Mouse (Mus musculus): ENCODE measurements around the gene Arhgap5.

Gene Arhgap5

DNA sequence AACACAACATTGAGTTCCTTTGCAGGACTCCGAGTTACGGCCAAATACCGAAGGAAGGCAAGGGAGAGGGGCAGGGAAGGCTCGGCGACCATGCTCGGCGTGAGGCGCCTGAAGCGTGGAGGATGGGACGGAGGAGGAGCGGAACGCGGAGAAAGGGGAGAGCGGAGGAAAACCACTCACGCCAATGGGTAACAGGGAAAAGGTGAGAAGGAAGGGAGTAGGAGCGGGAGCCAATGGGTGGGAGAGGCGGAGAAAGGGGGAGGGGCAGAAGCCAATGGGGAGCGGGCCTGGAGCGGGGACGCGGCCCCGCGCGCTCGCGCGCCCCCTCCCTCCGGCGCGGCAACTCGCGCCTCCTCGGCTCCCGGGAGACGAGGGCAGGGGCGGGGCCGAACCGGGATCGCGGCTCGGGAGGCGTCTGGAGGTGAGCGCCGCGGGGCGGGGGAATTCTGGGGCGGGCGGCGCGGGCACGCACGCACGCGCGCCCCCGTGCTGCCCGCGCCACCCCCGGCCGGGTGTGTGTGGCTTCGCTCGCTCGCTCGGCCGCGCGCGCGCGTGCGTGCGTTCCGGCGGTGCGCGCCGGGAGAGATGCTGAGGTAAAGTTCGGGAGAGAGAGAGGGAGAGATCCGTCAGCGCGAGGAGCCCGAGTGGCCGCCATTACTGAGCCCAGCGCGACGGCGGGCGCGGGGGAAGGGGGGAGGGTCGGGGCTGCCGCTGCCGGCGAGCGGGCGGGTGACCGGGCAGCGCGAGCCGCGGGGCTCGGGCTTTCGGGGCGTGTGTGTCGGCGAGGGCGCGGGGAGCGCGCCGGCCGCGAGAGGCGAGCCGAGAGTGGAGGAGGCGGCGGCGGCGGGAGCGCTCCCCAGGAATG lies at the start of gene Arhgap5:
Gene Arhgap5, plus strand, starts transcription at position 517 of the 865 bp plus-strand sequence.
- DNase-seq (ENCODE audit: low read depth) = peak; percentile 86

DNA sequence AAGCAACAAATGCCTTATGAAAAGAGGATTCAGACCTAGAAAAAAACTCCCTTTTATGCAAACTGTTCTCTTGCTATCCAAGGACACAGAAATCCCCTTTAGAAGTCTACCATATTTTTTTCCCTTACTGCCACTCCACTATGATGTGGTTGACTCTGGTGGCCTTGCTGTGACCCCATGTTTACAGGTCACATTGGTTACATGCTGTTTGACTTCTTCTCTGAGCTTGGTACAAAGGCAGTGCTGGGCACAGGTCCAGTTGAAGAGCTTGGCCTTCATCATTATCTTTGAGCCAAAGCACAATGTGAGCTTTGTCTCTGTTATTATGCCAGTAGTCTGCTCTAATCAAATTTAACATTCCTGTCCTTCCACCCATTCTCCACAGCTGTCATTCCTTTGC lies 39.2 kb upstream of the Arhgap5 start:
- DNase-seq (ENCODE audit: low read depth) = no peak

DNA sequence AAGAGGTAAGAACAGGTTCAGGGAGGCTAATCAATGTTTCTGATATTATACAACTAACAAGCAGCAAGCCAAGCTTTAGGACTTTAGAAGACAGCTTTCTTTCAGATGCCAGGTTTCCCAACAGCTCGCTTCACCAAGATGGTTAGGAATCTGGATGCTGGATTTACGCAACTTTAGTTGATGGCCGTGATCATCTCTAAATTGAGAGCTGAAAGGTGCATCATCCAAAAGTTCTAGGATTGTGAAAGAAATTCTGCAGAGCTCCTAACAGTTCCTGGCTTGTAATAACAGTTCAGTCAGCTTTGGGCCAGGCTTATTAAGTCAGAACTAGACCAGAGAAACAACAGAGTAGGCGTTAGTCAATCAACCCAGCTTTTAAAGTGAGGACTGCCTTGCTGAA lies 32.2 kb upstream of the Arhgap5 start:
- no peak for DNase-seq (ENCODE audit: low read depth)

DNA sequence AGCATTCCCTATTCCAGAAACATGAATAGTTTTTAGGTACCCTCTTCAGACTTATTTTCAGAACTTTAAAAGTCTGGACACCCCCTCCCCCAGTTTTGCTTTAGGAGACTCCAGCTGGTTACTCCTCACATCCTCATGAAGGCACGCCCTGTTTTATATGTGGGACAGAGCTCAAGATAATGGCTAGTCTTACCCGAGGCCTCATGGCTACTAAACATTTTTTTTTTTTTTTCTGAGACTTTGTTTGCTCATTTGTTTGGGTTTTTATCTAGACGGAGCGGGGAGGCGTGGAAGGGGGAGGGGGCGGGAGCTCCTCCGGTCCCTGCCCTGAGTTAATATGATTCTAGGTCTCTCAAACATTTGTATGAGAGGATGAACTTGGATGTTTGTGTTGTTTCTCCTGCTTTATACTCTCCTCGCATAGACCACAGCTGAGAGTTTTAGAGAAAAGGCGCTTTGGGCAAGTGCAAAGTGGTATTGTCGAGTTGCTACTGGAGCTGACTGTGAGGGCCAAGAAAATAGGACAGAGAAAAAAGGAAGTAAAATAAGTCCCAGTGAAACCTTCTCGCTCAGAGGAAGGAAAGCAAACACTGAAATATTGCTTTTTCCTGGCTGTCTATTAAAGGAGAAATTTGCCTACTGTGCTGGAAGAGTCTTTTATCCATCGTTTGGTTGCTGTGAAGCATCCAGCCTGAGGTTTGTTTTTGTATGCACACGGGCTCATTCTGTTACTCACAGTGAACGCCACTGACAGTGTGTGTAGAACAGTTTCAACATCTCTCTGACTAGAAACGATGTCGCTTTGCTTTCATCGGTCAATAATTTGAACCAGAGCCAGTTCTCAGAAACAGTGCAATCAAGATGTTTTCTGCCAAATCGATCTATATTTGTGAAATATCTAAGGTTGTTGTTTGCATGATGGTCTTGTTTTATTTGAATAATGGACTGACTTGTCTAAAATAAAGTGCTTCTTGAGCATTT lies 29.5 kb upstream of the Arhgap5 start:
- DNase-seq (ENCODE audit: low read depth) = no peak

DNA sequence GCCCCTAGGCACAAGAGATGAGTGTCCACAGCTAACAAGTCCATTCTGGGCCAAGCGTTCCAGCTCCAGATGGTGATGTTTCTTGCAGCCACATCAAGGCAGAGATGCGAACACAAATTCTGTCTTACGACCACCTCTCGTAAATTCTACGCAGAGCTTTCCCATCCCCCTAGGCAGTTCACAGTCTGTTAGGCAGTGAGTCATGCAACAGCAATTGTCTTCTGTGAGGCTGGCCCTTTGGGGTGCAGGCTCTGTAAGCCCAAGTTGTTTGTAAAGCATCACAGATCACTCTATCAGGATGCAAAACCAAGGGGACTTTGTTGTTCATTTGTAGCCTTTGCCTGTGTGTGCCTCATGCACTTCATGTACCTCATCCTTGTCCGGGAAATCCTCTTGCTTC lies 27.7 kb upstream of the Arhgap5 start:
- no peak for DNase-seq (ENCODE audit: low read depth)

DNA sequence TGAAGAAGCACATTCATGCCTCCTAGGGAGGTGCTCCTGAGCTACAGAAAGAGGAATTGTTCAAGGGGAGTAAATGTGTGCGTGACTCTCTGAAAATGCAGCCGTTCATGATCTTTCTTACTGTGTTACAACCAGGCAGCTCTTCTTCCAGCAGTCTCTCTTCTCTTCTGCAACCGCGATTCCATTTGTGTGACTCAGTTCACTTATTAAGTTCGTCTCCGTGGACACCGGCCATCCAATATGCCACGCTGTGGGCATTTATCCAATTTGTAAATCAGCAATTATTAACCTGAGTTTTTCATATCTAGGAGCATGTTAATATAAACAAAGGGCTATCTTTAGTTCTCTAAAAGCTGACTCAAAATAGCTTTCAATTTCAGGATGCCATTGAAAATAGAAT lies 25.2 kb upstream of the Arhgap5 start:
- DNase-seq (ENCODE audit: low read depth) = no peak

DNA sequence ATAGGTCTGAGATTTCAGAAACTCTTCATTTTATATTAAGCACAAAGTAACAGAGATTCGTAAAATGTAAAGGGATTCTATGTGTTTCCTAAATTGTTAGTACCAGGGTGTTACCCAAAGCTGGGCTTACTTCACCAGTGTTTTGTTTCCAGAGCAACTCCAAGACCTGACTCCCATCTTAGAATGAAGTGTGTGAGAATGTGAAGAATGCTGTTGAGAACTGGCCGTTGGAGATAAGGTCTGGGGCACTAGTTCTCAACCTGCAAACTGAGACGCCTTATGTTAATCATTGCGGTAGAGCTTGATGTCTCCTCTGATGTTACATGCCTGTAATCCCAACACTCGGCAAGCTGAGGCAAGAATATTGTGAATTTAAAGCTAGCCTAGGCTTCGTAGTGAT lies 24.4 kb upstream of the Arhgap5 start:
- DNase-seq (ENCODE audit: low read depth) = no peak

DNA sequence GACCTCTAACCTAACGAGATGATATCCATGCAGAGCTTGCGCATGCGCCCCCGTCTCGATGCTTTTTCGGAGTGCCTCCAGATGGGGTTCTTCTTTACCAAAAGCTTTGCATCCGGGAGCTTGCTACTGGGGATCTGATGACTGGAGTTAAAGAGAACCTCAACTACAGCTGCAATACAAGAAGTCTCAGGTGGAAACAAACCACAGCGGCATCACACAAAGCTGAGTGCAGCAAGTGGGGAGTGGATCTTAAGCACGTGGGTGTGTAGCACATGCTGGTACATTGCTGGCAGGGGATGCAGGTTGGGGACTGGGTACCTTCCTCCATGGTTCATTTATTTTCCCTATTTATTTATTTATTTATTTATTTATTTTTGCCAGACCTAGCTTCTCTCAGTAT lies 22.9 kb upstream of the Arhgap5 start:
- peak; percentile 29 for DNase-seq (ENCODE audit: low read depth)

DNA sequence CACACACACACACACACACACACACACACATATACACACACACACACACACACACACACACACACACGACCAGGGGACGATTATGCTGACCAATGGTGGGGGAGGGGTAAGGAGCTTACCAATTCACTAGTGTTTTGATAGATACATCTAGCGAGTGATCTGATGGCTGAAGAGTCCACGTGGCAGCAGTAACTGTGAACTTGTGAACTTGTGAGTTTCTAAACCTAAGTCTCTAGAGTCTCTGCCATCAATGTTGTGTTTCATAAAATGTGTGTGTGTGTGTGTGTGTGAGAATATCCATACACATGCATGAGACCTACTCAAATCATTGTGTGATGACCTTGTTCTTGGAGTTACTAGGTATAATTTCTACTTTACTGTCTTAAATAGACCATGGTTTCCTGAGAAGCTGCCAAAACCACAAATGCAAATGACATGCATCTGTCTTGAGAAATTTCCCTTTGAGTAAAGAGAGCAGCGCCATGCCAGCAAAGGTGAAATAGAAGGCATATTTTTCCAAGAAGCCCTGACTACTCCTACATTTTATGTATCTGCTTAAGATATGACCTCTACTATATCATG lies 21.7 kb upstream of the Arhgap5 start:
- no peak for DNase-seq (ENCODE audit: low read depth)

DNA sequence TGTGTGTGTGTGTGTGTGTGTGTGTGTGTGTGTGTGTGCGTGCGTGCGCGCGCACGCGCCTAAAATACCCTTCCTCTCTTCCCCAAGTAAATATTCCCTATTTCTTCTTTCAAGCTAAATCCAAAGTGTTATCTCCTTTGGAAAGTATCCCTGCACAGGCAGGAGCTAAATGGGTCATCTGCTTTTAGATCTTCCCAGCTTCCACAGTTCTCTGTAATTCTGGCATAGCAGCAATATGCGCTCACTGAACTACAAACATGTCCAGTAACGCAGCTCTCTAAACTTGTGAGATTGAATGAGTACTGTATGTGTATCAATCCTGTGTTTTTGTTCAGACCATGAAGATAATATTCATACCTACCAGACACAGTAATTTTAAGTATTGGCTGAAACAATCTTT lies 20.6 kb upstream of the Arhgap5 start:
- no peak for DNase-seq (ENCODE audit: low read depth)

DNA sequence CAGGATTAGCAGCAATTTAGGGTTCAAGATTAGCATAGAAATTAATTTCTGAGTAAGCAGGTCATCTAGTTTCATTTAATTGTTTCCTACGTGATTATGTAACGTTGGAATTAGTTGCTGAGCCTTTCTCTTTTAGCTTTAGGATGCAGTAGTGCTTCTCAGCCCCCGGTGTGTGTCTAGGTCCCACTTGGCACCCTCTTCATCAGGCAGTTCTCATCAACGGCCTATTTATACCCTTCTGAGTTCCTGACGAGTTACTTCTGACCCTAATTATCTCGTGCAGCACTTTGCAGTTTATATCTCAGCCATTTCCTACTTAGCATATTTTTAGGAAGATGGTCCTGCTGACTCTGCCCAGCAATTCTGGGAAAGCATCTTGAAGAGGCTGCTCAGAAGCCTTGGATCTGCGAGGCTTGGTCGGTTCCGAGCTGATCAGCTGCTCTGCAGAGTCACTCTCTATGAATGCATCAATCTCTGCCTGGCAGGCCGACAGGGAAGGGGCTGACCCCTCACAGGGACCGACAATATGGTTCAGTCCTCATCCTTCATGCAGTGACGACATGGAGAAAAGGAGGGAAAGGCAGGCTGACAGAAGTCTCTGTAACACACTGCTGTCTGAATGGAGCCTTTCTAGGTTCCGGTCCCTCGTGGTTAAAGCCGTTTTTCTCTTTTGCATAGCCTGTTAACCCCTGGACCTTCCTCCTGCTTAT lies 15.4 kb upstream of the Arhgap5 start:
- no peak for DNase-seq (ENCODE audit: low read depth)

DNA sequence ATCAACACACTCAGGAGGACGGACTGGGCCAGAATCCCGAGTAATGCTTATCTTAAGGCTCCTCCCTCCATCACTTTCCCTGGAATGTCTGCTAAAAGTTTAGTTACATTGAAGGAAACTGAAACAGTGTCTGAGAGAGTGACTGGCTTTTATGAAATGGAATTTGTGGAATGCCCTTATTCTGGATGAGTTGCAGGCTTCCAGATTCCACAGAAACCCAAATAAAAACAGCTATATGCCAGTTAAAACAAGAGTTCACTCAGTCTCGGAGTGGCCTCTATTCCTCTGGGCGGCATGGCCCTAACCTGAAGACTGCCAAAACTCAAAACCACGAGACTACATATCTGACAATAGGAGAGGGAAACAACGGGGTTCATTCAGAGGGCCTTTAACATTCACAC lies 10.5 kb upstream of the Arhgap5 start:
- no peak for DNase-seq (ENCODE audit: low read depth)

DNA sequence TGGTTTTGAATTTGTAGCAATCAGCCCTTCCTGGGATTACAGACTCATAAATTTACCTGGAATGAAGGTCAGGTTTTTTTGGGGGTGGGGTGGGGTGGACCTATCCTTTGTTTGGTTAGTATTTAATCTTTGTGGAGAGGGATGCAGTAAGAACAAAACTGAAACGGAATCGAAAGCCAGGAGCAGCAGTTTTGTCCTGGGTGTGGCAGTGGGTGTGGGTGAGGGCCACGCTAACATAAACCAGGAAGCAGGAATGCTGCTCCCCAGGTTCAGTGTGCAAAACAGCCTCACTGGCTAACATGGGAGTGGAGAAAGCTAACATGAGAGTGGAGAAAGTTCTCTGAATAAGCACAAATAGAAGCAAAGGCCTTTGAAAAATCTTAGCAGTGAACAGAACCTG lies 6.6 kb upstream of the Arhgap5 start:
- no peak for DNase-seq (ENCODE audit: low read depth)

DNA sequence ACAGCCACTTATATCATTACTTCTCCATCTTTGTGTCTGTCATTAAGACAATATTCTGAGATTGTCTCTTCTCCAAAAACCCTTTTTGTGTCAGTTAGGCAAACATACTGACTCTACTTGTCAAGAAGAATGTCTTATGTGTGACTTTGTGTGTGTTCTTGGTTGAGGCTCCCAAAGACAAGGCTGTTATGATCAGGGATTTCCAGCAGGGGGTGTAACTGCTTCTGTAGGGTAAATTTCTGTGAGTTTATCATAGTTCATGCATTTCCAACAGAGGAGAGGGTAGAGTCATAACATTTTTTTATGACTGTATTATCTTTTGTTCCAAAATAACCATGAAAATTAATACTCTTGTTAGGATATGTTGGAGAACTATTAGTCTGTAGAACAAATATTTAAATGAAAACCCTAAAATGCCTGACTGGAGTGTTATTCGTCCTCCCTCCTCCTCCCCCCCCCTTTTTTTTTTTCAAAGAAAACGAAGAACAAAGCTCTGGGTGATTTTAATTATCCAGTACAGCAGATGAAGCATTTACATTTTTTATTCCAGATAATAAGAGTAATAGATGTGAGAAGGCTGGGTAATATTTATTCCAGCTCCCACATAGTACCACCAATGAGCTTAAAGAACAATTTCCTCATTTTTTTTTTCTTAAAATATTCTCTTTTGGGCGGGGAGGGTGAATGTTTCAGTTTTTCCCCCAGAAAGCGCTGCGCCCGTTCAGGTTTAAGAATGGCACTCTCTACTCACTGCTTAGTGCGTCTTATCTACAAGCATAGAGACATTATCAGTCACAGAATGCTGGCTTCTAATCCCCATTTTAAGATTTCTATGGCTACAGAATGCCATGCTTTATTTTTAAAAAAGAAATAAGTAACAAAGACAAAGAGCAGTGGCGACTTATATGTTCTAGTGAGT lies 2.6 kb upstream of the Arhgap5 start:
- peak; percentile 85 for DNase-seq (ENCODE audit: low read depth)

DNA sequence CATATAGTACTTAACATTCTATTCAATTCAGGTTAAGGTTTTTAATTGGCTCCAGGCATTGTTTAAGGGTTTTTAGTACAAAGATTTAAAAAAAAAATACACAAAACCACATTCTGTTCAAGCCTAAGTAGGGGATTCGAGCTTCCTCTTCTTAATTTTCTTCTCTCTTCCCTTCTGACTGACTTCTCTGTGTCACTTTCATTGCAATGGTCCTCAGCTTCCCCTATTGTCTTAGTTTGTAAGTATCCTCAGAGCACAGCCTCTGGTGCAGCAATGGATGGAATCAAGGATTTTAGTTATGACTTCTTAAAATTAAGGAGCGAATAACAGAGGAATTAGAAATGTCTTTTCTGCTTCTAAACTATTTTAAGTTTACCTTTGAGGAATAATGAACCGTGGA lies 1.6 kb upstream of the Arhgap5 start:
- DNase-seq (ENCODE audit: low read depth) = peak; percentile 16

DNA sequence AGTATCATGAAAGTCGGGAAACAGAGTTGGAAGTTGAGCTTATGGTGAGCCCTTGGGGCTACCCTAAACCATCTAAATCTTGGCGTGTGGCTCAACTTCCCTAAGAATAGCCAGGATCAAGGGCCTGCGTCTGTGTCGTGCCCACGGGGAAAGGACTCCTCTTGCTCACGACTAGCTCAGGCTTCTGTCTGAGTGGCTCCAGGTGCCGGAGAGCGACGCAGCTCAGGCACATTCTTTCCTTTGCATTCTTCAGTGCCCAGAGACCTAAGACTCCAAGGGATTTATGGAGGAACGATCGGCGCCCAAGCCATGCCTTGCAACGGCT lies 679 bp upstream of the Arhgap5 start:
- DNase-seq (ENCODE audit: low read depth) = no peak

DNA sequence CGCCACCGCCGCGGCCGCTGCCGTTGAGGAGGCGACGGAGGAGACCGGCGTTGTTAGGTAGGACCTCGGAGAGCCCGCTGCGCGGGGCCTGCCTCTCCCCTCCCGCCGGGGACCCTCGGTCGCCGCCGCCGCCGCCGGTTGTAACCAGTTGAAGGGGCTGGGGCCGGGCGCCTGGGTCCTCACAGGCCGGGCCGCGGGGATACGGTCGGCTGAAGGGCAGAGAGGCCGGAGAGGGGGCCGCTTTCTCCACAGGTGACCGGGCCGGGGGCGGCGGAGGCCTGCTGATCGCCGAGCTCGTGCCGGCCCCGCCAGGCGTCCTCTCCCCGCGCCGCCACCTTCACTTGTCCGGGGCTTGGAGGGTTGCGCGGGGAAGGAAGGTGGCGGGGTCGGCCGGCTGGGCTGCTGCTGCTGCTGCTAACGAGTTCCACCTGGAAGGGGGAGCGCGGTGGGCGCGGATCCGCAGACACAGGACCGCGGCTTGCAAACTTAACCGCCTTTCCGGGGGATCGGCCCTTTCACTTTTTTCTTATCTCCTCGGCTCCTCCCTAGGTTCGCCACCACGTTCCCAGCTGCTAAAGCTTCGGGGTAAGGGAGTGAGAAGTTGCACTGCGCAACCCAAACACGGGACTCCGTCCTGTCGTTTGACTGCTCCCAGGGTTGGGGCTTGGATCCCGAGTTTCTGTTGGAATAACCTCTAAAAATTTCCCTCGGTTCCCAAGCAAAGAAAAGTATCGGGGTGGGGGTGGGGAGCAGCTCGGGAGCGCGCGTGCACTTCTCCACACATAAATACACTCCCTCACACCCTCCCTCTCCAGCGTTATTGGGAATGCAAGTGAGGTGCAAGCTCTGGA lies 784 bp downstream of the Arhgap5 start:
- peak; percentile 62 for DNase-seq (ENCODE audit: low read depth)

DNA sequence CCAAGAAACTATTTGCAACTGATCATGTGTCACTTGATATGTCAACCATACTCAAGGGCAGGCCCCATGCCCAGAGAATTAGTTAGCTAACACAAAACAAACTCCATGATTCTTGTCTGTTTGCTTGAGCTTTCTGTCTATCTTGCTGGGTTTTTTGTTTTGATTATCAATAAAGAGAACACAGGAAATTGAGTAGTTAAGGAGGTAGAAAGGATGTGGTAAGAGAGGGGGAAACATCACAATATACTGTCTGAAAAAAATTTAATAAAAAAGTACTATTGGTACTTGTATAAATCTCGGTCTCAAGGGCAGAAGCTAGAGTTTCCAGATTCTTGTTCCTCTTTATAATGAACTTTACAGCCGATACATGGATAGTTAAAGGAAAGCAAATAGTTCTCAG lies 20.9 kb downstream of the Arhgap5 start:
- DNase-seq (ENCODE audit: low read depth) = peak; percentile 49

DNA sequence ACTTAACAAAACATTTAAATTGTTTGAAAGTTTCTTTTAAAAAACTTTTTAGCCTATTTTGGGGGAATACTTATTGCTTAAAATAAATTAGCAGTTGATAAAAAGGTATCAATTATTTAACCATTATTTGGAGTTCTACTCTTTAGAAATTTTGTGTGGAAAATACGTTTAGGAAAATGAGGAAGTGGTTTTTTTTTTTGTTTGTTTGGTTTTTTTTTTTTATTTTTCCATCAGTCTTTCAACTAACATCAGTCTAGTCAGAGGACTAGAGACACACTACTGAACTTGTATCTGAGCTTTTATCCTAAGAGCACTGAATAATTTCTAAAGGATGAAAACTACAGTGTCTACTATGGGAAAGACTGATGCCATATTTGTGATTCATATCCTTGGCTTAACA lies 21.7 kb downstream of the Arhgap5 start:
- peak; percentile 11 for DNase-seq (ENCODE audit: low read depth)

DNA sequence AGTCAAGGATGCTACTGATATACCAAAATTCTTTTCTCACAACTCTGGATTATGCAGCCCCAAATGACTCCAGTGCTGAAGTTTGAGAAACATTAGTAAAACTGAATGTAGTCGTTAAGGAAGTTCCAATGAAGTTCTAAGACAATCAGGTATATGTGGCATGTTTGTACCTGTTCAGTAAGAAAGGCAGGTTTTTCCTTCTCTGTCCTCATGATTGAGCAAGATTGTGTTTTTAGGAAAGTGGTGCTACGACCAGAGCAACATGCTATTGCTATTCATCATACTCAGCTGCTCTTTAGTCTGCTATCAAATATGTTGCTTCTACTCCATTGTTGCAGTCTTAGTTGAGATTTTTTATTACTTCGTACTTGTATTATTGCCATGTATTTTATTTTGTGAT lies 26.0 kb downstream of the Arhgap5 start:
- no peak for DNase-seq (ENCODE audit: low read depth)
